Mouse (Mus musculus): ENCODE results near the gene Cacnb4.

- no peak for TF ChIP-seq CTCF (IDR thresholded peaks at IDR 0.05; ENCODE audit: low read depth, low read length)
- no peak for TF ChIP-seq POLR2A (IDR thresholded peaks at IDR 0.05; ENCODE audit: borderline replicate concordance, low read depth, low read length)
Observed at GRCm38 (mm10) chr2:52494274-52494673, 182.4 kb downstream of the Cacnb4 start.

Data from bone marrow macrophage, adult 2 months (primary cell).